Mouse (Mus musculus) G1E (cell line): Measurements from ENCODE around the gene Rpl9. TPM values are rescaled to one million over a fixed set of nuclear protein-coding genes. Genes with fewer than 3 reads are reported as not detected.

Experiments
- ATAC-seq: 2 replicates; pipeline ENCODE4 v1.8.0; 2016; ENCODE audit warnings: mild to moderate bottlenecking; ENCODE audit not compliant: insufficient number of reproducible peaks, poor library complexity, low FRiP score, severe bottlenecking; ENCODE audit errors: extremely low read depth
- DNase-seq: peaks from one replicate; pipeline ENCODE4 v3.0.0; 2012; ENCODE audit warnings: low spot score
- H3K27me3 ChIP-seq: 2 replicates; pipeline ENCODE4 v1.6.1; 2012; ENCODE audit warnings: mild to moderate bottlenecking, low read length, inconsistent platforms; ENCODE audit not compliant: insufficient read depth
- H3K36me3 ChIP-seq: replicated peaks from 2 replicates; pipeline ENCODE3; 2012; ENCODE audit warnings: mild to moderate bottlenecking, inconsistent platforms
- H3K4me1 ChIP-seq: 2 replicates; pipeline ENCODE4 v1.6.1; 2012; ENCODE audit warnings: low read depth, low read length, inconsistent platforms, mixed read lengths; ENCODE audit not compliant: insufficient read depth
- H3K4me3 ChIP-seq: 2 replicates; pipeline ENCODE4 v1.5.1; 2012; ENCODE audit warnings: low read depth, mild to moderate bottlenecking, inconsistent platforms, low read length, moderate library complexity, mixed read lengths
- H3K9me3 ChIP-seq: replicated peaks from 2 replicates; pipeline ENCODE4 v1.6.1; 2012; ENCODE audit warnings: inconsistent platforms
- CTCF ChIP-seq: IDR thresholded peaks from 2 replicates; pipeline ENCODE4 v1.5.1; 2012; ENCODE audit warnings: low read depth, low read length, inconsistent platforms, mixed read lengths
- GATA1 ChIP-seq: IDR thresholded peaks from 2 replicates; pipeline ENCODE4 v1.6.1; 2012; ENCODE audit warnings: borderline replicate concordance, low read length, inconsistent platforms, mixed read lengths
- GATA2 ChIP-seq: IDR thresholded peaks from 2 replicates; pipeline ENCODE4 v1.6.1; 2012; ENCODE audit warnings: low read depth, low read length, inconsistent platforms, borderline replicate concordance
- POLR2AphosphoS5 ChIP-seq: IDR thresholded peaks from 2 replicates; pipeline ENCODE4 v1.6.1; 2012; ENCODE audit warnings: low read depth, low read length, inconsistent platforms; ENCODE audit not compliant: insufficient replicate concordance
- TAL1 ChIP-seq: conservative IDR thresholded peaks from 2 replicates; pipeline ENCODE4 v1.6.1; 2012; ENCODE audit warnings: low read depth, low read length, inconsistent platforms, mixed read lengths
- polyA plus RNA-seq: library from polyadenylated mRNA; stranded (reverse); fragments of >175 nt; gene quantifications from 2 replicates; pipeline ENCODE4 v1.2.3, GENCODE M21; 2012
- total RNA-seq, 2 experiments: library from RNA; stranded (forward) in 1 of 2; stranded (reverse) in 1 of 2; fragments of 200-1000 nt in 1 of 2; fragments of >200 nt in 1 of 2; fragmentation: Nextera tagmentation in 1 of 2; gene quantifications; 2 replicates each; pipeline ENCODE4 v1.2.3; 2014 to 2017

Rpl9 gene
- total and polyA plus RNA-seq, 3 experiments = 54.1 to 2,141 (median 1,060) TPM

GRCm38 (mm10) chr5:65354097-65354496, 37.1 kb downstream of the Rpl9 start:
- Histone ChIP-seq H3K9me3 (no peaks in the 10 kb centered on the region), H3K4me1 (0 out of 2 replicates have a peak, but pooled peaks cover 4% of the 10 kb centered on the region), H3K27me3 (peaks cover 18% of the 10 kb centered on the region), H3K4me3 (no peak overlapping the region), H3K36me3 (no peaks in the 10 kb centered on the region)
- no peak for TF ChIP-seq GATA2
- TF ChIP-seq POLR2AphosphoS5 = no peak
- no peak for TF ChIP-seq CTCF
- TF ChIP-seq GATA1 = no peak
- TF ChIP-seq TAL1 = no peak
- no peak for ATAC-seq
- DNase-seq = no peak

- Histone ChIP-seq H3K27me3 (peaks cover 24% of the 10 kb centered on the region), H3K36me3 (no peaks in the 10 kb centered on the region), H3K4me3 (no peak overlapping the region), H3K9me3 (no peaks in the 10 kb centered on the region), H3K4me1 (0 out of 2 replicates have a peak, but pooled peaks cover 4% of the 10 kb centered on the region)
- TF ChIP-seq GATA1 = no peak
- TF ChIP-seq POLR2AphosphoS5 = no peak
- TF ChIP-seq CTCF = no peak
- TF ChIP-seq TAL1 = no peak
- TF ChIP-seq GATA2 = no peak
- ATAC-seq (no peak), DNase-seq (no peak)
Observed at GRCm38 (mm10) chr5:65350508-65350907, 40.7 kb downstream of the Rpl9 start.

GRCm38 (mm10) chr5:65348168-65348567, 43.1 kb downstream of the Rpl9 start, which contains the start of gene Klb:
TSS of gene Klb (plus strand) at chr5:65348314.
- Histone ChIP-seq H3K9me3 (no peaks in the 10 kb centered on the region), H3K36me3 (no peaks in the 10 kb centered on the region), H3K27me3 (peaks cover 24% of the 10 kb centered on the region), H3K4me3 (no peak within 1 kb of the TSS), H3K4me1 (0 out of 2 replicates have a peak, but pooled peaks cover 4% of the 10 kb centered on the region)
- ATAC-seq = no peak
- DNase-seq = no peak
- TF ChIP-seq GATA1 (no peak), TAL1 (no peak), POLR2AphosphoS5 (no peak), CTCF (no peak), GATA2 (no peak)

GRCm38 (mm10) chr5:65340167-65340566, 51.1 kb downstream of the Rpl9 start:
- Histone ChIP-seq H3K4me3 (no peak overlapping the region), H3K36me3 (no peaks in the 10 kb centered on the region), H3K27me3 (peaks cover 13% of the 10 kb centered on the region), H3K4me1 (peaks cover 11% of the 10 kb centered on the region), H3K9me3 (no peaks in the 10 kb centered on the region)
- no peak for TF ChIP-seq GATA1
- no peak for TF ChIP-seq CTCF
- TF ChIP-seq TAL1 = no peak
- DNase-seq (no peak), ATAC-seq (no peak)

- peaks cover 19% of the 10 kb centered on the region for H3K4me1 ChIP-seq
- no peaks in the 10 kb centered on the region for H3K9me3 ChIP-seq
- ATAC-seq (no peak), DNase-seq (no peak)
- peaks cover 9% of the 10 kb centered on the region for H3K36me3 ChIP-seq
- peaks cover 13% of the 10 kb centered on the region for H3K27me3 ChIP-seq
- H3K4me3 ChIP-seq = no peak overlapping the region
- no peak for TF ChIP-seq GATA2
- no peak for TF ChIP-seq GATA1
- no peak for TF ChIP-seq POLR2AphosphoS5
- TF ChIP-seq TAL1 = no peak
- TF ChIP-seq CTCF = no peak
Observed at GRCm38 (mm10) chr5:65338394-65338793, 52.9 kb downstream of the Rpl9 start.

Other genes with a start within 250 kb of the Rpl9 start
- 4.7 and 6.3 TPM in 2 replicates for gene Wdr19, start 191.7 kb downstream of the Rpl9 start, total RNA-seq (2014; fragmentation: Nextera tagmentation)
- gene Wdr19, start 191.7 kb downstream of the Rpl9 start, total RNA-seq (2017) = 8.7 and 10.5 TPM in 2 replicates
- 0.44 and 0.49 TPM in 2 replicates for gene Wdr19, start 191.7 kb downstream of the Rpl9 start, polyA plus RNA-seq
- 109 and 133 TPM in 2 replicates for gene Rfc1, start 55.8 kb downstream of the Rpl9 start, total RNA-seq (2014; fragmentation: Nextera tagmentation)
- gene Rfc1, start 55.8 kb downstream of the Rpl9 start, total RNA-seq (2017) = 98.5 and 111 TPM in 2 replicates
- gene Rfc1, start 55.8 kb downstream of the Rpl9 start, polyA plus RNA-seq = 10.4 and 33.4 TPM in 2 replicates
- not detected in 2 replicates for gene Klb, start 43.1 kb downstream of the Rpl9 start, total RNA-seq (2014; fragmentation: Nextera tagmentation)
- 0.05 and 0.17 TPM in 2 replicates for gene Klb, start 43.1 kb downstream of the Rpl9 start, total RNA-seq (2017)
- not detected in 2 replicates for gene Klb, start 43.1 kb downstream of the Rpl9 start, polyA plus RNA-seq
- gene Lias, start 53 bp upstream of the Rpl9 start, total RNA-seq (2014; fragmentation: Nextera tagmentation) = 53.3 and 60.7 TPM in 2 replicates
- 40.3 and 53.1 TPM in 2 replicates for gene Lias, start 53 bp upstream of the Rpl9 start, total RNA-seq (2017)
- gene Lias, start 53 bp upstream of the Rpl9 start, polyA plus RNA-seq = 5.4 and 10.8 TPM in 2 replicates
- 15.6 and 21.5 TPM in 2 replicates for gene Ugdh, start 44.5 kb upstream of the Rpl9 start, total RNA-seq (2014; fragmentation: Nextera tagmentation)
- gene Ugdh, start 44.5 kb upstream of the Rpl9 start, total RNA-seq (2017) = 33.9 and 43.7 TPM in 2 replicates
- gene Ugdh, start 44.5 kb upstream of the Rpl9 start, polyA plus RNA-seq = 2.7 and 3.3 TPM in 2 replicates
- gene Gm43552, start 101.4 kb upstream of the Rpl9 start, total RNA-seq (2014; fragmentation: Nextera tagmentation) = not detected in 2 replicates
- gene Gm43552, start 101.4 kb upstream of the Rpl9 start, total RNA-seq (2017) = not detected in 2 replicates
- gene Gm43552, start 101.4 kb upstream of the Rpl9 start, polyA plus RNA-seq = 11.5 and 17.8 TPM in 2 replicates
- 40.1 and 52.3 TPM in 2 replicates for gene Smim14, start 145.7 kb upstream of the Rpl9 start, total RNA-seq (2014; fragmentation: Nextera tagmentation)
- gene Smim14, start 145.7 kb upstream of the Rpl9 start, total RNA-seq (2017) = 61.6 and 64.6 TPM in 2 replicates
- 9.2 and 10.6 TPM in 2 replicates for gene Smim14, start 145.7 kb upstream of the Rpl9 start, polyA plus RNA-seq
- gene Ube2k, start 145.8 kb upstream of the Rpl9 start, total RNA-seq (2014; fragmentation: Nextera tagmentation) = 128 and 149 TPM in 2 replicates
- gene Ube2k, start 145.8 kb upstream of the Rpl9 start, total RNA-seq (2017) = 31.5 and 42.8 TPM in 2 replicates
- 112 and 146 TPM in 2 replicates for gene Ube2k, start 145.8 kb upstream of the Rpl9 start, polyA plus RNA-seq